Mouse (Mus musculus) heart, embryonic 15.5 days (tissue): ENCODE measurements around the gene Gzmm. TPM values are rescaled to one million over a fixed set of nuclear protein-coding genes. Genes with fewer than 3 reads are reported as not detected.
A peak's percentile ranks its signal among the peaks of the same experiment; 100 is the strongest.

ENCODE experiments used
- ATAC-seq: fragments of 200-750 bp; cut with Nextera tagmentation; replicated peaks from 2 replicates; pipeline ENCODE4 v1.8.0; 2017; ENCODE audit warnings: low read depth, moderate TSS enrichment; ENCODE audit not compliant: insufficient number of reproducible peaks, insufficient read depth, low FRiP score
- H3K27ac ChIP-seq: fragments of 300-500 bp; sonication (generic); 2 replicates; pipeline ENCODE4 v1.5.1; 2015; ENCODE audit warnings: mild to moderate bottlenecking, inconsistent platforms
- H3K27me3 ChIP-seq: fragments of 300-500 bp; sonication (generic); 2 replicates; pipeline ENCODE4 v1.6.1; 2015; ENCODE audit warnings: inconsistent platforms
- H3K36me3 ChIP-seq: fragments of 300-500 bp; sonication (generic); 2 replicates; pipeline ENCODE4 v1.6.1; 2015; ENCODE audit warnings: mild to moderate bottlenecking, inconsistent platforms
- H3K4me1 ChIP-seq: fragments of 300-500 bp; sonication (generic); replicated peaks from 2 replicates; pipeline ENCODE4 v1.6.1; 2015; ENCODE audit warnings: inconsistent platforms
- H3K4me2 ChIP-seq: fragments of 300-500 bp; sonication (generic); 2 replicates; pipeline ENCODE4 v1.6.1; 2015; ENCODE audit warnings: inconsistent platforms, mild to moderate bottlenecking, moderate library complexity
- H3K4me3 ChIP-seq: fragments of 300-500 bp; sonication (generic); 2 replicates; pipeline ENCODE4 v1.5.1; 2015; ENCODE audit warnings: mild to moderate bottlenecking, inconsistent platforms
- H3K9ac ChIP-seq: fragments of 300-500 bp; sonication (generic); 2 replicates; pipeline ENCODE4 v1.6.1; 2015; ENCODE audit warnings: mild to moderate bottlenecking, inconsistent platforms
- H3K9me3 ChIP-seq: fragments of 300-500 bp; sonication (generic); replicated peaks from 2 replicates; pipeline ENCODE4 v1.6.1; 2016; ENCODE audit warnings: inconsistent platforms
- WGBS: fragments of 180-500 bp; shearing (Covaris S2); methylation state at CpG from one replicate; pipeline ENCODE4 v1.1.7; 2015; ENCODE audit warnings: mixed read lengths; 5-methylcytosine and 5-hydroxymethylcytosine counted together
- polyA plus RNA-seq: library from polyadenylated mRNA; unstranded; fragments of >200 nt; fragmentation: Nextera tagmentation; extraction: Ambion mirVana; gene quantifications from 2 replicates; pipeline ENCODE4 v1.2.1, GENCODE M21; 2015

The Gzmm gene
- polyA plus RNA-seq, 1 experiment from 2014 or later: 1.1 TPM

DNA sequence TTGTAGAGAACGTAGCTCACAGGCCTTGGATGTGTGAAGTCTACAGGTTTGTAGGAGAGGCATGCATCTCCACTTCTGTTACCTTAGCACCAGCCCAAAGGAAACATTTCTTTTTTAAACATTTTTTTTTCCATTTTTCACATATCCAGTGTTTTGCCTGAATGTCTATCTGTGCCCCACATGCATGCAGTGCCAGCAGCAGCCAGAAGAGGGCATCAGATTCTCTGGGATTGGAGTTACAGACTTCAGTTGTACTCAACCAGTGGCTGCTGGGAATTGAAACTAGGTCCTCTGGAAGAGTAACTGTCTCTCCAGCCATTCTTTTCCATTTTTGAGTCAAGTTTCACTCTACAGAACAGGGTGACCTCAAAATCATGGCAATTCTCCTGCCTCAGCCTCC, 43.7 kb downstream of the Gzmm start:
- no peak for ATAC-seq
- 0 out of 2 replicates have a peak, but pooled peaks cover 3% of the 10 kb centered on the region for H3K9me3 ChIP-seq
- no peak overlapping the region for H3K4me2 ChIP-seq

DNA sequence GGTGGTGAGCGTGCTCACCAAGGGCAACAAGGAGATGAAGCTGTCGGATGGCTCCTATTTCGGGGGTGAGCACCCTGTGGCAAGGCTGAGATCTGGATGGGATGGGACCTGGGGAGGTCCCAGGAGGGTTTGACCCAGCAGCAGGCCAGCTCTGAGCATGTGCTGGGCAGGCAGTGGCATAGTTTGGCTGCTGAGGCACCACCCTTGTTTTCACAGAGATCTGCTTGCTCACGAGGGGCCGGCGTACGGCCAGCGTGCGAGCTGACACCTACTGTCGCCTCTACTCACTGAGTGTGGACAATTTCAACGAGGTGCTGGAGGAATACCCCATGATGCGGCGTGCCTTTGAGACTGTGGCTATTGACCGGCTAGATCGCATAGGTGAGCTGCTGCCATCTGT, 45.0 kb downstream of the Gzmm start:
- Histone ChIP-seq H3K4me1 (peaks cover 15% of the 10 kb centered on the region), H3K36me3 (peaks cover 50% of the 10 kb centered on the region), H3K4me3 (no peak overlapping the region), H3K4me2 (no peak overlapping the region), H3K9ac (no peak overlapping the region), H3K9me3 (peaks cover 9% of the 10 kb centered on the region; the same call in 1 of the 2 replicates), H3K27ac (no peak overlapping the region), H3K27me3 (peaks cover 12% of the 10 kb centered on the region)
- ATAC-seq: no peak
- 82% methylated on average over 15 of the region's 15 CpGs for WGBS

More for the DNA sequence above, 43.7 kb downstream of the Gzmm start:
- Histone ChIP-seq H3K36me3 (peaks cover 36% of the 10 kb centered on the region), H3K4me3 (no peak overlapping the region), H3K27ac (no peak overlapping the region), H3K27me3 (peaks cover 17% of the 10 kb centered on the region), H3K9ac (no peak overlapping the region), H3K4me1 (peaks cover 15% of the 10 kb centered on the region)
- WGBS: 100% methylated on average over 1 of the region's 1 CpGs

DNA sequence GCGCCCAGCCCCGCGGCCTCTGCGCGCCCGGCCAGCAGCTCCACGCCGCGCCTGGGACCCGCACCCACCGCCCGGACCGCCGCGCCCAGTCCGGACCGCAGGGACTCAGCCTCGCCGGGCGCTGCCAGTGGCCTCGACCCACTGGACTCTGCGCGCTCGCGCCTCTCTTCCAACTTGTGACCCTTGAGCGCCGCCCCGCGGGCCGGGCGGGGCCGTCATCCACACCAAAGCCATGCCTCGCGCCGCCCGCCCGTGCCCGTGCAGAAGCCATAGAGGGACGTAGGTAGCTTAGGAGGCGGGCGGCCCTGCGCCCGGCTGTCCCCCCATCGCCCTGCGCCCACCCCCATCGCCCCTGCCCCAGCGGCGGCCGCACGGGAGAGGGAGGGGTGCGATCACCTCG, 46.5 kb downstream of the Gzmm start:
- Histone ChIP-seq H3K36me3 (peaks cover 65% of the 10 kb centered on the region), H3K27ac (no peak overlapping the region), H3K9ac (no peak overlapping the region), H3K4me1 (0 out of 2 replicates have a peak, but pooled peaks cover 7% of the 10 kb centered on the region), H3K9me3 (peaks cover 23% of the 10 kb centered on the region; the same call in 1 of the 2 replicates), H3K4me3 (peak overlapping the region; percentile 5; the same call in 1 of the 2 replicates), H3K4me2 (peak overlapping the region; percentile 31), H3K27me3 (peaks cover 9% of the 10 kb centered on the region; the same call in 1 of the 2 replicates)
- WGBS: 35% methylated on average over 39 of the region's 52 CpGs
- no peak for ATAC-seq

DNA sequence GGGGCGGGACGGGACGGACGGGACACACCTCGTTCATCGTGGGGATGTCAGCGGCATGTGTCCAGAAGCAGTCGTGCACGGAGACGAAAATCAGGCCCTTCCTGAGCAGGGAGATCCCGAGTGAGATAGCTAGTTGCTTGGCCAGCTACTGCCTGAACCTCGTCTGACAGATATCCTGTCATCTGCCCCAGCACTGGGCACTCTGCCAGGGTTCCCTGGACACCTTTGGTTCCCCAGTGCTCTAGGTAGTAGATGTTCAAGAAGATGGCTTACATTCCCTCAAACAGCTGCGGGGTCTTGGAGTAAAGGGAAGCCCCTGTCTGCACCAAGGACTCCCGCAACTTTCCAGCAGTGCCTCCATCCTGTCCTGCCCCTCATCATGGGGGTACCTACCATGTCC, 47.9 kb downstream of the Gzmm start:
- Histone ChIP-seq H3K27me3 (peaks cover 9% of the 10 kb centered on the region; the same call in 1 of the 2 replicates), H3K4me3 (no peak overlapping the region), H3K9me3 (peaks cover 23% of the 10 kb centered on the region; the same call in 1 of the 2 replicates), H3K9ac (no peak overlapping the region), H3K36me3 (peaks cover 78% of the 10 kb centered on the region), H3K4me1 (0 out of 2 replicates have a peak, but pooled peaks cover 7% of the 10 kb centered on the region), H3K27ac (no peak overlapping the region), H3K4me2 (no peak overlapping the region)
- no peak for ATAC-seq
- 88% methylated on average over 14 of the region's 14 CpGs for WGBS

DNA sequence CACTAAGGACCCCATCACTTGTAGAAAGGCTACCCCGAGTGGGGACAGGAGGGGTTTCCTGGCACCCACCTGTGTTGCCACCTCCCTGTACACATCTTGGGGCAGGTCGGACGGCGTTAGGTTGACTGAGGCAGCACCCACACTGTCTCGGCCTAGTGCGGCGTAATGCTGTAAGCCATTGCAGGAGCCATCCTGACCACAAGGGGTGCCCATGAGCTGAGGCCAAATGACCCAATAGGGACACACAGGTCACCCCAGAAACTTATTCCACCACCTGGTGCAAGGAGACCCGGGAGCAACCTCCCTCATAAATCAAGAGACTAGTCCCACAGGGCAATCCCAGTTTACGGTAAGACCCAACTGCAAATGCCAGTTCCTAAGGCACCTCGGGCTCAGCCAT, 49.4 kb downstream of the Gzmm start:
- H3K4me1 ChIP-seq: 0 out of 2 replicates have a peak, but pooled peaks cover 7% of the 10 kb centered on the region
- peaks cover 23% of the 10 kb centered on the region; the same call in 1 of the 2 replicates for H3K9me3 ChIP-seq
- H3K27ac ChIP-seq: no peak overlapping the region
- H3K36me3 ChIP-seq: peaks cover 92% of the 10 kb centered on the region
- WGBS: 93% methylated on average over 10 of the region's 10 CpGs
- ATAC-seq: no peak
- H3K27me3 ChIP-seq: peaks cover 9% of the 10 kb centered on the region; the same call in 1 of the 2 replicates
- no peak overlapping the region for H3K9ac ChIP-seq
- H3K4me2 ChIP-seq: no peak overlapping the region
- H3K4me3 ChIP-seq: no peak overlapping the region

DNA sequence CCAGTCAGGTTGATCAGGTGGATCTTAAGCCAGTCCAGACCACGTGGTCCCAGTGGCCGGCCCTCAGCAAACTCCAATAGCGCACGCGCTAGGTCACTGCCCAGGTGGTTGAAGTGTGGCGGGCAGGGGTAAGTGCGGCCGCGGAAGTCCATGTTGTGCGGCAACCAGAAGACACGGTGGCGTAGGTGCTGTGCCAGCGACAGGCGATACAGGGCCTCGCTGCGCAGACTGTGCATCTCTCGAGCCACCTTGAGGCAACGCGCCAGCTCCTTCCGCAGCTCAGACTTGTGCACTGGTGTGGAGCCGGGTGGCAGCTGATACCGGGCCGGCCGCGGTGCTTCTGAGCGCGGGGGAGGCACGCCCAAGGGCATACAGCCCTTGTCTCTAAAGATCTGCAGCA, 50.4 kb downstream of the Gzmm start:
- Histone ChIP-seq H3K27me3 (peaks cover 9% of the 10 kb centered on the region; the same call in 1 of the 2 replicates), H3K27ac (no peak overlapping the region), H3K36me3 (peaks cover 88% of the 10 kb centered on the region), H3K4me2 (no peak overlapping the region), H3K4me3 (no peak overlapping the region), H3K9ac (no peak overlapping the region), H3K9me3 (peaks cover 23% of the 10 kb centered on the region; the same call in 1 of the 2 replicates), H3K4me1 (0 out of 2 replicates have a peak, but pooled peaks cover 7% of the 10 kb centered on the region)
- ATAC-seq: no peak
- WGBS: 95% methylated on average over 28 of the region's 28 CpGs

DNA sequence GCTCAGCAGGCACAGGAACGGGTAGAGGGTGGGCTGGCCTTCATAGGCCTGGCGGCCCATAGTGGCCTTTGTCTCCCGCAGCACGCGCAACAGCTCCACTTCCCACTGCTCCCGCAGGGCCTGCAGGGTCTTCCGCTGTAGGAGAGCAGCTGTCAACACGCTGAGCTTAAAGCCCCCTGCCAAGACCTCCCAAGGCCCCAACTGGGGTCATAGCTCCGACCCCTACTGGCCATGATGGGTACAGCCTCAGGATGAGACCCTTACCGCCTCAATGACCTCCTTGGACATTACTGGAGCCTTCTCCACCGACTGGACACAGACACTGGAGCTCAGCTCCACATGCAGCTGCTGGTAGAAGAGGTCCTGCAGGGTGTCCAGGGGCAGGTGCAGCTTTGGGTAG, 52.0 kb downstream of the Gzmm start:
- no peak overlapping the region for H3K9ac ChIP-seq
- ATAC-seq: no peak
- H3K4me3 ChIP-seq: no peak overlapping the region
- H3K27me3 ChIP-seq: peaks cover 5% of the 10 kb centered on the region; the same call in 1 of the 2 replicates
- peaks cover 7% of the 10 kb centered on the region for H3K4me1 ChIP-seq
- no peak overlapping the region for H3K27ac ChIP-seq
- H3K4me2 ChIP-seq: no peak overlapping the region
- H3K36me3 ChIP-seq: peaks cover 75% of the 10 kb centered on the region
- H3K9me3 ChIP-seq: peaks cover 23% of the 10 kb centered on the region; the same call in 1 of the 2 replicates
- WGBS: 75% methylated on average over 11 of the region's 11 CpGs

DNA sequence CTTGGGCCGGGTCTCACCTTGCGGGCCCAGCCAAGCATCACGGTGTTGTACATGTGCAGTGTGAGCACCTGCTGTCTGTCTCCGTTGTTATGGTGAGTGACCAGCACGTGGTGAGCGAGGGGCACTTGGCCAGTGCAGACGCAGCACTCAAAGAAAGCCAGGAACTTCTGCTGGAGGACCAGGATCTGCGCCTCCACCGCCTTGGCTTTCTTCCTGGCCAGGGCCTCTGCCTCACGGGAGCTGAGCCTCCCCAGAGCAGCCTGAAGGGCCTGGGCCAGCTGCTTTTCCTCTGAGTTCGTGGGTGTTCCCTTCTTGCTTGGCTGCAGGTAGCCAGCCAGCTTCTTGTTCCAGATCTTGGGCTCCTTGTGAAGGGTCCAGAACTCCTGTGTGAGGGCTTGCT, 54.3 kb downstream of the Gzmm start:
- H3K27ac ChIP-seq: no peak overlapping the region
- 87% methylated on average over 11 of the region's 11 CpGs for whole genome bisulfite sequencing
- no peak overlapping the region for H3K4me3 ChIP-seq
- peaks cover 20% of the 10 kb centered on the region; the same call in 1 of the 2 replicates for H3K9me3 ChIP-seq
- no peak overlapping the region for H3K4me2 ChIP-seq
- H3K36me3 ChIP-seq: peaks cover 52% of the 10 kb centered on the region
- peaks cover 15% of the 10 kb centered on the region for H3K4me1 ChIP-seq
- H3K27me3 ChIP-seq: no peaks in the 10 kb centered on the region
- H3K9ac ChIP-seq: no peak overlapping the region
- no peak for ATAC-seq

DNA sequence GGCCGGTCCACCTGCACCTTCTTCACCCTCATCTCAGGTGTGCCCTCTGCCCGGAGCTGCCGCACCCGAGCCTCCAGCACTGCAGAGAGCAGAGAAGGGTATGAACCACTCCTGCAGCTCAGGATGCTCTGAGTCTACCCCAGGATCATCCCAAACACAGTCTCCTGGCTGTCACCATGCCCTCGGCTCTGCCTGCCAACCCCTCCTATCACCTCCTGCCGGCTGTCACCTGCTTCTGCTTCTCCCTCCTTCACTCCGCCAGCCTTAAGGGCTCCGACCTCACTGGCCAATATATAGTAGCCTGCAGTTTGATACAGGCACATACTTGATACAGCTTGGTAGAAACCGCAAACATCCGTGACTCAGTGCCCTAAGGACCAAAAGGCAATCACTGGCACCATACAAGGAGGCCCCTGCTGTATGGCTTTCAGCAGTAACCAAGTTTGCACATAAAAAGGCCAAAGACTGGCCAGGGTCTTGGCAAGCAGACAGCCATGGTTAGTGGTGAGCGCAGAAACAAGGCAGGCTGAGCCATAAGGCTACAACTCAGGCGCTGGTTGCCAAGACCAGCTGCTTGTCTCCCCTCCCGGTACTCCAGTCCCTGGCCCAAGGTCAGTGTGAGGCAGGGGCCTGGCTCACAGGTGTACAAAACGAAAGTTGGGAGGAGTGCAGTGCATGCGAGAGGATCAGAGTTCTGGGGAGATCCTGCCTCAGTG, 55.0 kb downstream of the Gzmm start:
- Histone ChIP-seq H3K9ac (no peak overlapping the region), H3K9me3 (peaks cover 15% of the 10 kb centered on the region; the same call in 1 of the 2 replicates), H3K27me3 (no peaks in the 10 kb centered on the region), H3K4me3 (no peak overlapping the region), H3K27ac (no peak overlapping the region), H3K4me1 (peaks cover 15% of the 10 kb centered on the region), H3K4me2 (no peak overlapping the region), H3K36me3 (peaks cover 45% of the 10 kb centered on the region)
- 92% methylated on average over 15 of the region's 15 CpGs for WGBS
- ATAC-seq: no peak
